Mouse (Mus musculus) retina, embryonic 14.5 days (tissue): ENCODE measurements around the gene Paics.
A peak's percentile ranks its signal among the peaks of the same experiment; 100 is the strongest.

Experiments
- DNase-seq: peaks from one replicate; pipeline ENCODE4 v3.0.0-alpha.2; 2015; ENCODE audit warnings: low spot score

The Paics gene

DNA sequence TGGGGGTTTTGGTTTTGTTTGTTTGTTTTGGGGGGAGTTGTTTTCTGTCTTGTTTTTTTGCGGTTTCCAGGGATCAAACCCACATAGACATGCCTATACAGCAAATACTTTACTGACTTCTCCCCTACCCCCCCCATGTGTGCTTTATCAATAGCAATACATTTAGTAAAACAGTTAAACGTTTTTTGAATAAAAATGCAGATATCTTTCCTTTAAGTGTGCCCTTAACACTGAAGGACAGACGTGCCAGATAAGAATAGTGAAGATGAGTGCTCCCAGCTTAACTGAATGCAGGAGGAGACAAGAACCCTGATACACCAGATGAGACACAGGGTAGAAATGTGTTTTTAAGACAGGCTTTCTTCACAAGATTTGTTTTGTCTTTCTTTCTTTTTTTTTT is 60.0 kb downstream of the Paics start:
- no peak for DNase-seq

DNA sequence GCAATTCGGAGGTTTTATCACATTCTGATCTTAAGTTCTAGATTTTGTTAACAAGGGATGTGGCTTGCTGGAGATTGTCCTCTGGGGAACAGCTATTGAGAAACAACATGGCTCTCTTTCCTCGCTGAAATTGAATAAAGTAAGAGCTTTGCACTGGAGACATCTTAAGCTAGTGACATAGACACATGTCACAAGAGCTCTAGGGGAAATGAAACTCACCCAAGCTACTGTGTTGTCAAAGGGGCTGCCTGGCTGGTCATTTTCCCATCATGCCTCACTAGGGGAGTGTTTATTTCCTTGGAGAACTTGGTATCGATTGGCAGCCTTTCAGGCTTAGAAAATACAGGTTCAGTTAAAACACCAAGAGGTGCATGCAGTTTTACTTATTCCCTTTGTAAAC is 62.1 kb downstream of the Paics start:
- DNase-seq: no peak

DNA sequence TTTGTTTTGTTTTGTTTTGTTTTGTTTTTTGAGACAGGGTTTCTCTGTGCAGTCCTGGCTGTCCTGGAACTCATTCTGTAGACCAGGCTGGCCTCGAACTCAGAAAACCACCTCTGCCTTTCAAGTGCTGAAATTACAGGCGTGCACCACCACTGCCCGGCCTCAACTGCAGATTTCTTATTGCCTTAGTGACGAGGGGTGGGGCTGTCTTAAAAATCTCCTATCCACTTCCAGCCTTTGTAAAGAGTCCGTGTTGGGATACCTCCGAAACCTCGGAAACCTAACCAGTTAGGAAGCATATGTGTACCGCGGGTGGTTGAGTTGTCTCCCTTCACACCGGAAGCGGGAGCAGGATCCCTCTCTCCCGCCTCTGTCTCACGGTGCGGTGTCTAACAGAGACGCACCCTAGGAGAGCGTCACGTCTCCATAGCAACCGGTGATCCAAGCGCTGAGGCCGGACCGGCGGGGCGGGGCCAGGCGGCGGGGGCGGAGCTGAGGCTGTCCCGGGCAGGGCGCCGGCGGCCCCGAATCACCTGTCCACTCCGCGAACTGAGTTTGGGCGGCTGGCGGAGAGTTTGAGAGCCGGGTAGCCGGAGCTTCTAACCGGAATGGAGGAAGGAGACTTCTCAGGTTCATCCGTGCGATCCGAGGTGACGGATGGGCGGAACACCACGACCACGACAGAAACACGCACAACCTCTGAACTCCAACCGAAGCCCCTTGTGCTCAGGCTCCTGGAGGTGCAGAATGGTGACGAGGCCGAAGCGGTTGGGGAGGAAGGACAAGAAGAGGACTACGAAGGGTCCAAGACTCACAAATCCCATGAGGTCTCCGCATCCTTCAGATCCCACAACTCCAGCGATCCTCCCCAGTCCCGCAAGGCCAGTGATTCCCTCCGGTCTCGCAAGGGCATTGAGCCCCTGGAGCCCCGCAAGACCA is 64.7 kb downstream of the Paics start, which contains the start of gene Thegl:
Gene Thegl (plus strand): TSS at position 480 of the 939 bp plus-strand sequence.
- DNase-seq: peak; percentile 90
